Mouse (Mus musculus) activated CD4-positive, CD25-positive, alpha-beta regulatory T cell, adult 4 months (primary cell): ENCODE data around the gene Coq5. TPM values are rescaled to one million over a fixed set of nuclear protein-coding genes. Genes with fewer than 3 reads are reported as not detected.

ENCODE experiments used
- ATAC-seq: one replicate; pipeline ENCODE4 v1.8.0; 2017
- polyA plus RNA-seq, 2 experiments: library from polyadenylated mRNA; unstranded; fragments of 100-300 nt; shearing (Covaris generic); gene quantifications; one replicate each; pipeline ENCODE4 v1.2.1; 2017

Gene Coq5
- polyA plus RNA-seq = 10 to 100 TPM; 27.2 to 34.4 TPM

DNA sequence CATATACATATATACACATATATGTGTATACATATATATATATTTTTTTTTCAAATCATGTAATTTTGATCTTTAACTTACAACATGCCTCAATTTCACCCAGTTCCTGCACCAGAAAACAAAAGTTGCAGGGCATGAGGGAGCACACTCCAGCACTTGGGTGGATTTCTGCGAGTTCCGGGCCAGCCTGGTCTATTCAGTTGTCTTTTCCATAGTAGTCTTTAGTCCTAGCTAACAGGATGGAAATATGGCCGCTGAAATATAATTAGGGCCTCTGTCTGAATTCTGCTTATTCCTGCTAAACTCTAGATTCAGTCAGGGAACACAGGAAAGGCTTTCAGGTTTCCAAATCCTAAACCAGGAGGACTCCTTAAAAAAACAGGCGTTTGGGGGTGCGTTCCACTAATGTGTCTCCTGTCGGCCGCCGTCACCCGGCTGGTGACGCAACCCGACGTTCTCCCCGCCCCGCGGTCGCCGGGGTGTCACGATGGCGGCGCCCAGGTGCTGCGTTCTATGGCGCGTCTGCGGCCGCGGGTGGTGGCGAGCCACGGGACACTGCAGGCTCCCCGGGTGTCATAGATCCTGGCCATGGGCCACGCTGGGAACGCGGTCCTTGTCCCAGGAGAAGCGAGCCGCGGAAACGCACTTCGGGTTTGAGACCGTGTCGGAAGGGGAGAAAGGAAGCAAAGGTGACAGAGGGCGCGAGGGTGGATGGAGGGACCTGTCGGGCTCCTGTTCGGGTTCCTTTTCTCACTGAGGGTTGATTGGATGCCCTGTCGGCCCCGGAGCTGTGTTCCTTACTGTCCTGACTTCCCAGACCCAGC is at the start of gene Coq5:
TSS of gene Coq5 (plus strand) at position 441 of the 824 bp plus-strand sequence.
- ATAC-seq = peak; percentile 92

DNA sequence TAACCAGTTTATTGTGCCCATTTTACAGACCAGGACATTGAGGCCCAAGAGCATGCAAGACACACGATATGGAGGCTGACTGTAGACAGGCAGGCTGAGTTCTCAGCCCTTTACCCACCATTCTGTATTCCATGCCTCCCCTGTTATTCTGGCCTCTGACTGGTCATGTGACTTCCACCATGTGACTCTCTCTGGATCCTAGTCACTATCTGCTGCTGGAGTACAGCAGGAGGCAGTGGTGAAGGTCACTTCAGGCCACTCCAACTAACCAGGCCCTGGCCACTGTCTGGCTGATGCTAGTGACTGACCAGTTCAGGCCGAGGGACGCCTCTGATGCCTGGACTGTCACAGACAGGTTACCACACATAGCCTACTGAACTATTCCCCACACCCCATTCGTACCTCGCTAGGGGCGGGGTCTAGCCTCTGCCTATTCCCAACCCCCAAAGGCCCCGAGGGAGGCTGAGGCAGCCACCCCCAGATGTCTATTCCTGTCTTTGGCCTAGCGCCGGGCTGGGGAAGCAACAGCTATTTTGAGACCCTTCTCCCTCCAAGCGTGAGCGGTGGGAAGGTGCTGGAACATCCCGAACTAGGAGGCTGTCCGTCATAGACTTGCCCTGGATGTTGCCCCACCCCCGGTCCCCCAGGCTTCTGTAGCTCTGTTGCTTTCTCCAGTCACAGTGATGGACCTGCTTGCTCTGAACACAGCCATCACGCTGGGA is 48.5 kb upstream of the Coq5 start:
- no peak for ATAC-seq

- no peak for ATAC-seq
Observed at GRCm38 (mm10) chr5:115231552-115232120, 47.8 kb upstream of the Coq5 start.

DNA sequence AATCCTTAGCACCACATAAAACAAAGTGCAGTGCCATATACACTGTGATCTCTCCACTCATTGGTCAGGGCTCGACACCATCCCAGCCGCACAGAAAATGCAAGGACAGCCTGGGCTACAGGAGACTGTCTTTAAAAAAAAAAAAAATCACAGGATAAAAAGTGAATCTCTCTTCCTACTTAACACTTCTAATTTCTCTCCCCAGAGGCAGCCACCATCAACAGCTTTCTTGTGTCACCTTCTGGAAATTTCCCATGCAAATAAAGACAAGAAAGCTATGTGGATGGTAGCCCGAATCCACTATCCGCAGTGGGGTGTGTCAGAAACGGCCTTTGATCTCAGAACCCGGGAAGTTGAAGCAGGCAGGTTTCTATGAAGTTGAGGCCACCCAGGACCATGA is 47.0 kb upstream of the Coq5 start:
- no peak for ATAC-seq

DNA sequence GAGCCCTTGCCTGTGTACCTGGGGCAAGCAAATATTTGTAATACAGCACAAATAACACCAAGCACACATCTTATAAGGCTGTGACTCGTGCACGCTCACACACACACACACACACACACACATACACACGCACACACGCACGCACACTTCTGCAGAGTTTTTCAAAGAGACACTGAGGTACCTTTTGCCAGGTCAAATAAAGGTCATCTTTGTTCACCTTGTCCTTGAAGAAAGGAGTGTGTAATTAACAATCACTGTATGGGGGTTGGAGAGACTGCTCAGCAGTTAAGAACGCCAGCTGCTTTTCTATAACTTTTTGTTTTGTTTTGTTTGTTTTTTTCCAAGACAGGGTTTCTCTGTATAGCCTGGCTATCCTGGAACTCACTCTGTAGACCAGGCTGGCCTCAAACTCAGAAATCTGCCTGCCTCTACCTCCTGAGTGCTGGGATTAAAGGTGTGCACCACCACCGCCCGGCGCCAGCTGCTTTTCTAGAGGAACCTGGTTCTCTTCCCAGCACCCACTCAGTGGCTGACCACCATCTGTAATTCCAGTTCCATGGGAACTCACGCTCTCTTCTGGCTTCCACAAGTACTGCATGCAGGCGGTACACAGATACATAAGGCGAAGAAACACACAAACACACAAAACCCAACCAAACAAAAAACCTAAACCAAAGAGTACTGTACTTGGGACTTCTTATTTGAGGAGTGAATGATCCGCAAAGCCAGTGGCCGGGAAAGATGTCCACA is 46.3 kb upstream of the Coq5 start:
- no peak for ATAC-seq

DNA sequence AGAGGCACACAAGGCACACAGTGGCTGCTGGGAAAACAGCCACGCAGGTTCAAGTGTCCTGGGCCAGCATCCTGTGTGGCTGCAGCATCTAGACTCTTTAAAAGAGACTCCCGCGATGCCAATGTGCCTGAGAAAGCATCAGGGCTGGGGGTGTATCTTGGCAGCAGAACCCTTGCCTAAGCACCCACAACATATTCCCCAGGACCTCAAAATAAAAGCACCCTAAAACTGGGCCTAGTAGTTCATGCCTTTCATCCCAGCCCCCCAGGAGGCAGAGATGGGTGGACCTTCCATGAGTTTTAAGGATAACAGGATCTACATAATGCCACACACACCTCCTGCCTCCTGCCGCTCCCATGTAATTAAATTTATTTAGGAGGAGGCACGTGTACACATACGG is 44.9 kb upstream of the Coq5 start:
- ATAC-seq = no peak

DNA sequence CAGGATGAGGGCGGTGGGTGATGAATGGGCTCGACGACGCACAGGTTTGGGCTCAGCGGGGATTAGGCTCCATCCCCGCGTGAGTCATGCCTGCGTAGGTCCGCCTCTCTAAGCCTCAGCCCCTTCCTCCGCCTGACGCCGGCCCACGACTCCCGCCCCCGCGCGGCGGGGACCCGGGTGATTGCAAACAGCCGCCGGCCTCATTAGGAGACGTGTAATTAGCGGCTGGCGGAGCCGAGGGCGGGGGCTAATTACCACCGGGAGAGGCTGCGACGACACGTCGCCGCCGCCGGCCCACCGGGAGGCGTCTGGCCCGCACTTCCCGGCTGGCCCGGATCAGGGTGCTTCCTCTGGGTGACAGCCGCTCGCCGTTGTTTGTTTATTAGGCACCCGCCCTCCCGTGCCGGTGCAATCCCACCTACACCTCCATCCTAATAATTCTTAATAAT is 44.1 kb upstream of the Coq5 start:
- peak; percentile 72 for ATAC-seq

DNA sequence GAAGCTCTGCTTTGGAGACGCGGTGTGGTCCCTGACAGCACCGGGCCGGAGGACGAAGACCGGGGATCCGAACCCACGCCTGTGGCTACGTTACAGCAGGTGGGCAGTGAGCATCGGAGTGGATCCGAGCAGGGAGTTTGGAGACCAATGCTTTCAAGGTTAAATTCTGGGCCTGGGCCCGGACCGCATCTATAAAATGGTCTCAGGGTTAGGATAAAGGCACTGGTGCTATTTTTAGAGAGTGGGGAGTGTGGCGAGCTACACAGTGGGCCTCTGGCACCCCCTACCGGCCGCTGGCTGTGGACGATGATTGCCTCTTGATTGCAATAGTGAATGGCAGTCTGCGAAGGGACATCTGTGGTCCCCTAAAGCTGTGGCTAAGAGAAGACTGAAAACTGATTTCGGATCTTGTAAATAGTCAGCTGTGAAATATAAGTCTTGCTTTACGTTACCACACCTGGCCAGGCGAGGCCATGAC is 43.6 kb upstream of the Coq5 start, which contains the start of gene Pop5:
TSS of gene Pop5 (plus strand) at position 51 of the 478 bp plus-strand sequence.
- peak; percentile 61 for ATAC-seq

GRCm38 (mm10) chr5:115237803-115238728 is 41.4 kb upstream of the Coq5 start:
- peak; percentile 74 for ATAC-seq

DNA sequence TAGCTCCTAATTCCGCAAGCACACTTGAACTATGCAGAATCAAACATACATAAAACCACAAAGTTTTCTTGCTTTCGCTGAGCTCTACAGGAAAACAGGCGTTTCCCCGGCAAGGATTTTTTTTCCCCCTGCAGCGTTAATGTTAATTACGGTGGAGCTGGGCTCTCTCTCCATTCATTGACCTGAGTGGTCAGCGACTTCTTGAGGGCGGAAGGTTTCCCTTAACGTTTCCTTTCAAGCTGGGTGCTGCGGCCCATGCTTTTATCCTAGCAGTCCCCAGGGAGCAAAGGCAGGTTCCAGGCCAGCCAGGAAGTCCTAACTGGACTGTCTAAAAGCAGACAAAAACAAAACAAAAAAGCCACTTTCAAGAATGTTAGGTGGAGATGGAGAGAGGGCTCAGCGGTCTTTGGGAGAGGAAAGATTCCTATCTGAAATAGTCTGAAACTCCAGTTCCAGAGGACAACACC is 40.7 kb upstream of the Coq5 start:
- no peak for ATAC-seq

- ATAC-seq = no peak
Observed at GRCm38 (mm10) chr5:115240191-115240590, 39.3 kb upstream of the Coq5 start.

GRCm38 (mm10) chr5:115255472-115255871 is 24.0 kb upstream of the Coq5 start:
- no peak for ATAC-seq

- no peak for ATAC-seq
Observed at GRCm38 (mm10) chr5:115256909-115257546, 22.4 kb upstream of the Coq5 start.

DNA sequence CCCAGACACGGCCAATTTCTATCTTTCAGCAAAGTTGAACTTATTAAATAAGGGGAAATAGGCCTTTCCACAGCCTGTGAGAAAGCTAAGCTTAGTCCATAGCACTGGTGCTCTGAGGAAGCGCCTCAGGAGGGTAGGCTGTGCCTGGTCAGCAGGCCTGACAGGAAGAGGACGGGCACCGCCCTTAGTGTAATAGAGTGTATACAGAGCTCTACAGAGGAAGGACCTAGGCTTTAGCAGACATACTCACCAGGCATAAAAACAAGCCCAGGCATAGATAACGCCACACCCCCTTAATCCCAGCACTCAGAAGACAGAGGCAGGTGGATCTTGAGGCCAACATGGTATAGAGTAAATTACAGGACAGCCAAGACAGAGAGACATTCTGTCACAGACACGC is 19.1 kb upstream of the Coq5 start:
- ATAC-seq = no peak

GRCm38 (mm10) chr5:115261141-115261540 is 18.3 kb upstream of the Coq5 start:
- no peak for ATAC-seq

DNA sequence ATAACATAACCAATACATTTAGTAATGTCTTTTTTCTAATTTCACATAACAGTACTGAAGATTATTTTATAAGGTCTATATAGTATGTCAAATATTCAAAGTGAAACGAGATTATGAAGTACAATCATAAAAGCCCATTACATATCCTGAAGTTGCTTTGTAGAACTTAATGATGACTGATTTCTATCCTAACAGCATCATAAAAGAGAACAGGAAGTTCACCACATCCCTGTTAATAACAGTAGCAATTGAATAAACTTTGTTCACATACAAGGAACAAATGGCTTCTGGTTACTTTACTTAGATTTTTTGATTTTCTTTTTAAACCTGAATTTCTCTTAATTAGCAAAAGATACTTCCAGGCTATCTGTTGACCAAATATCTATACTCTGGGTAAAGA is 17.6 kb upstream of the Coq5 start:
- peak; percentile 59 for ATAC-seq

GRCm38 (mm10) chr5:115262502-115263291 is 16.8 kb upstream of the Coq5 start:
- no peak for ATAC-seq

GRCm38 (mm10) chr5:115266340-115266739 is 13.1 kb upstream of the Coq5 start:
- no peak for ATAC-seq

DNA sequence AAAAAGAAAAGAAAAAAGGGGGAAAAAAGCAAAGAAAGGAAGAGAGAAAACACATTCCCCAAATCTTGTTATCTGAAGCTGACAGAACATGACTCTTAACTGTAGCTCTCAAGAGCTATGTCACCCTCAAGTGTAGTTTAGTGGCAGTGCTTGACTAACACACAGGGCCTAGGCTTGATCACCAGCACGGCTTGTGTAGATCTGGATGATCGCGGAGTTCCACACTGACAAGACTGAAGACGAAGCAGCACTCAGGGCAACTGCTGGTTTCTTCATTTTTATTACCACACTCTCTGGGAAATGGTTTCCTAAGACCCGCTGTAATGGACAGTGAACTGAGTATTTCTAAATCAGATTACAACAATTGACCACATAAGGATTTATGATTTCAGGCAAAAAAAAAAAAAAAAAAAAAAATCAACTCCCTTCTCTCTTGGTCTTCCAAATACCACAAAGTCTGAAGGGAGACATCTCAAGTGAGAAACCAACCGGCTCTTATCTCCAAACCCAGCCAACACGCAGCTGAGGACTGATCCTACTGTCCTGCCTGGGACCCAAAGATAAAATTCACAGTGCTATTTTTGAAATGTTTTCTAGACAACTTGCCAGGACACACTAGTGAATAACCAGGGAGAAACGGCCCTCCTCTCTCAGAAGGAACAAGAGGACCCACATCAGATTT is 12.5 kb upstream of the Coq5 start:
- ATAC-seq = no peak
